Mouse (Mus musculus) lung, adult 18-20 months (tissue): ENCODE data around the gene Ccdc153.

Experiments used
- DNase-seq, 2 experiments: peaks; one replicate each; pipeline ENCODE4 v3.0.0; 2022; ENCODE audit warnings: mixed read lengths in 2 of 2

Ccdc153 gene

DNA sequence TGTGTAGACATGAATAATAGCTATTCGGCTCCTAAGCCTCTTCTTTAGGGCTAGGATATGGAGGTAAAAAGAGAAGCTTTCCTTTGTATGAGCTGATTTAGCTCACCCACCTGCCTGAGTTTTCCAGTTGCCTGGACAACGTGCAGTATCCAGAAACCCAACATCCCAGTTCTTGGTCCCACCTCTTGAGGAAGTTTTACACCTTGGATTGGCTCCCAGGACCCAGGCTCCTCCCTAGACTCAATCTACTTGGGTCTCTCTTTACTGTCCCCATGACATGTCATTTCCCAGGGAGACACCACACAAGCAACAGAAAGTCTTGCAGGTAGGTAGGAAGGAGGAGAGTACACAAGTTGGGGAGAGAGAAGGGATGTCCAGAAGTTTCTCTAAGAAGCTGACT is at the start of gene Ccdc153:
Ccdc153 (plus strand) TSS at position 278 of the 400 bp plus-strand sequence.
- peak in 1 of 2 experiments; percentile 43 for DNase-seq

- peak in 1 of 2 experiments; percentile 30 for DNase-seq
Measured at GRCm38 (mm10) chr9:44191166-44191565, 49.3 kb upstream of the Ccdc153 start.

DNA sequence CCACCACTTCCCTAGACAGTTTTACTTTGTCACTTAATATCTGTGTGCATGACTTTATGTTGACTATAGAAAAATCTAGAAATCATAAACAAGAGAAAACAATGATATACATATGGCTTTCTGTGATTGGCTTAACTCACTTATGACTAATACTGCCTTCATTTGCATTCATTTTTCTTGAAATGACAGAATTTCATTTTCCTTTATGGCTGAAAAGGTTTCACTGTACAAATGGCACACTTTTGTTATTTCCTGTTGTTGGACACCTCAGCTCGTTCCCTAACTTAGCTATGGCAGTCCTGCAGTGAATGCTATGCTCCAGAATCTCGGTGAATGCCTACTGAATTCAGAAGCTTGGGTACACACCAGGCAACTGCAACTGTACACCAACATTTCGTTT is 48.2 kb upstream of the Ccdc153 start:
- no peak for DNase-seq

- no peak for DNase-seq
Measured at GRCm38 (mm10) chr9:44192794-44193193, 47.7 kb upstream of the Ccdc153 start.

GRCm38 (mm10) chr9:44194000-44194399 is 46.5 kb upstream of the Ccdc153 start:
- DNase-seq = no peak

DNA sequence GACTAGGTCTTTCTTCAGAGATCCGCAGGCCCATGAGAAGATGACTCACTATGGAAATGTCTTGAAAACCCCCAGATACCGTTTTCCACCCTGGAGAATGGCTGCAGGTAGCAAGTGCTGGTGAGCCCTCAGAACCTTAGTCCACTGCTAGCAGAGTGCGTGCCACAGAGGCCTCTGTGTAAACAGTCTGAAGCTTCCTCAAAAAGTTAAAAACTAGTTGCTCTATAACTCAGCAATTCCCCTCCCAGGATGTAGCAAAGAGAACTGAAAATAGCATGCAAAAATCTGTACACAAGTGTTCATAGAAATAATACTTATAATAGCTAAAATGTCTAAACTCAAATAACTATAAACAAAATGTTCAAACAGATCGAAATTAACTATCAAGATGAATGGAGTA is 44.1 kb upstream of the Ccdc153 start:
- DNase-seq = no peak

GRCm38 (mm10) chr9:44199166-44199565 is 41.3 kb upstream of the Ccdc153 start:
- no peak for DNase-seq

DNA sequence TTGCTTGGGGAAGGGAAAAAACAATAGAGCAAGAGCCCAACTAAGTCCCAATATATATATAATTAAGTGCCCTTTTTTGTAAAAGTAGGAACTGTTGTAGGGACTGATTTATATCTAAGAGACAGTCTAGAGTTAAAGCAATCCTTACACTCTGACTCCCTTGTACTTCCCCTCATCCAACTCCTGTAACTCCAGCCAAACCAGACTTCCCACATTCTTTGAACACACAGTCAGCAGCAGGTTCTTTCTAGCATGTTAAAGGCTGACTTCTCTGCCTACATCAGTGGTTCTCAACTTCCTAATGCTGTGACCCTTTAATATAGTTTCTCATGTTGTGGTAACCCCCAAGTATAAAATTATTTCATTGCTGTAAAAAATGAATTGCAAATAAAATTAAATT is 40.9 kb upstream of the Ccdc153 start:
- peak; percentile 34 to 66 for DNase-seq

DNA sequence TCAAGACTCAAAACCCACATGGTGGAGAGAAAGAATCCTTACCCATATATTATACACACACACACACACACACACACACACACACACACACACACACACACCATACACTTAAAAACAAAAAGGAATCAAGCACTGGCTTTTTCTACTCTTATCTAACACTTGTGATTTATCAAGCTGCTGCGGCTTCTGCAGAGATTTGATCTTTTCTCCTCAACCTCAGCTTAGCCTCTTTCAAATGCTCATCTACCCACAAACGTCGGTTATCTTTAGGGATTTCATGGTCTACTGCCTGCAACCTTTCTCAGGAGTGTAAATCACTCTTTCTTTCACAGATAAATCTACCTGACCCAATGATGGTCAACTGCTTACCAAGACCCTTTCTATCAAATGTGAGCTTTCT is 40.0 kb upstream of the Ccdc153 start:
- DNase-seq = no peak

DNA sequence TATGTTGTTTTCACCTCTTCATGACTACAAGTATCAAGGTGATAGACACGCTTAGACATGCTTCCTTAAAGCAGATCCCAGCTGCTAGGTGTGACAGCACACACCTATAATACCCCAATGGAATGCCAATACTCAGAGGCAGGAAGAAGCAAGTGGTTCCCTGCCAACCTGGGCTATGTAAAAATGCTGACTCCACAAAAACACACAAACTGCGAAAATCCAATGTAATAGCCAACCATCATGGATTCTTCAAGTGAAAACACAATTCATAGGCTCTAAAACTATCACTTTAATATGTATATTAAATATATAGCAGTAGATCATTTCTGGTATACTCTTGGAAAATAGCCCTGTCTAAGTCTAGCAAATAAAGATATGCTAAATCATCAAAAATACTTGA is 32.6 kb upstream of the Ccdc153 start:
- no peak for DNase-seq

DNA sequence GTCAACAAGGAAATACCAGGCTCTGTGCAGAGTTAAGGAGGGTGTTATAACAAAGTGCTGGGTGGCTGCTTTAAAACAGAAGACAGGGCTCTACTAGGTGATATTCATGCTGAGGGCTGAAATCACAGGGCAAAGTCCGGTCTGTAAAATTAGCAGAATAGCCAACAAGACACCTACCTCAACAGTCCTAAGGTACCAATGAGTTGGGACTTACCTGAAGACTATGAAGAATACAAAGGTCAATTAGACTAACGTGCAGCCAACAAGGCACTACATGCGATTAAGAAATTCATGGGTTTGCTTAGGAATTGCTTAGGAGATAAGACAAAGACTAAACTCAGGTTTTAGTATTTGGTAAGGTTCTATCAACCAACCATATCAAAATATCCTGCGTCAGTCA is 31.1 kb upstream of the Ccdc153 start:
- no peak for DNase-seq

- no peak for DNase-seq
Measured at GRCm38 (mm10) chr9:44212406-44212805, 28.1 kb upstream of the Ccdc153 start.

DNA sequence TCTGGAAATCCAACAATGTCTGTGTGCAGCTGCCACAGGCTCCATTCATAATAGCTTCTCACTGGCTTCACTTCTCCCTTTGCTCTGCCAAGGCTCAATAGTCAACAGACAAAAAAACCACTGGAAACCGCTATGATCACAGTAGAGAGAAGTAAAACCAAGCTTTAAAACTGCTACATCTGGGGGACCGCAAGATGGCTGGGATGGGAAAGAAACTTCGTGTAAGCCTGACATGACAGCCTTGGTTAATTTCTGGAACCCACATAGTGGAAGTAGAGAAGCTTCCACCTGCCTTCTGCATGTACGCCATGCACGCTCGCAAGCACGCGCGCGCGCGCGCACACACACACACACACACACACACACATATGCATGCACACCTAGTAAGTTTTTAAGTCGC is 26.9 kb upstream of the Ccdc153 start:
- no peak for DNase-seq

DNA sequence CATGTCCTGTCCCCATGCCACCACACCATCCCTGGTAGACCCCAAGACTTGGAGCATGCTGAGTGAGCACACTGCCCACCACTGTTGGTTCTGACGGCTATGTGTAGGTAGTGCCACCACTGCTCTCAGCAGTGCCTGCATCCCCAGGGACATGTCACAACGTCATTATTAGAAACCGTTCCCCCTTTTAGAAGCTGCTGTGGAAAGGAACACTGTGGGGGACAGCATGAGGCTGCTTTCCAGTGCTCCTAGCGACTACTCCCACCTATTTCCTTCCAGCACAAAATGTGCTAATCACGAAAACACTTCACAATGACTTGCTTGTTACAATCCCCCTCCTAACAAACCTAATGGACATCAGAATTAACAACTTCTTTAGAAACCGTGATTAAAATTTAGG is 14.5 kb upstream of the Ccdc153 start:
- DNase-seq = no peak

DNA sequence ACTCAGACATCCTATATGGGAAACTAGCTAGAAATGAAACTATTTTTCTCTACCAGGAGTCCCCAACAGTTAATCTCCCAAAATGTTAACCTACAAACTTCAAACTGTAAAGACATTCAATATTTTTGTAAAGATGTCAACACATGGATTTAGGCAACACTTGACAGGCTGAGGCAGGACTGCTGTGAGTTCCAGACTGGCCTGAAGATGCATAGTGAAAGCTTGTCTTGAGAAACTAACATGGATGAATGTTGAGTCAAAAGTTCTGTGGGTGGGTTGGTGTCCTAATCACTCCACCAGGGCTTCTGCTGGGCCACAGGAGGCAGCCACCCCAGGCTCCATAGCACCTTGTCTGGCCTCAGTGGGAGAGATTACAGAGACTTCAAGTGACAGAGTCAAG is 8.9 kb upstream of the Ccdc153 start:
- DNase-seq = no peak

GRCm38 (mm10) chr9:44233021-44233801 is 7.3 kb upstream of the Ccdc153 start:
- DNase-seq = peak in 1 of 2 experiments; percentile 22

GRCm38 (mm10) chr9:44233802-44234478 is 6.5 kb upstream of the Ccdc153 start, which contains the start of gene Cbl:
Cbl (minus strand) TSS chr9:44234049.
- peak; percentile 98 for DNase-seq

DNA sequence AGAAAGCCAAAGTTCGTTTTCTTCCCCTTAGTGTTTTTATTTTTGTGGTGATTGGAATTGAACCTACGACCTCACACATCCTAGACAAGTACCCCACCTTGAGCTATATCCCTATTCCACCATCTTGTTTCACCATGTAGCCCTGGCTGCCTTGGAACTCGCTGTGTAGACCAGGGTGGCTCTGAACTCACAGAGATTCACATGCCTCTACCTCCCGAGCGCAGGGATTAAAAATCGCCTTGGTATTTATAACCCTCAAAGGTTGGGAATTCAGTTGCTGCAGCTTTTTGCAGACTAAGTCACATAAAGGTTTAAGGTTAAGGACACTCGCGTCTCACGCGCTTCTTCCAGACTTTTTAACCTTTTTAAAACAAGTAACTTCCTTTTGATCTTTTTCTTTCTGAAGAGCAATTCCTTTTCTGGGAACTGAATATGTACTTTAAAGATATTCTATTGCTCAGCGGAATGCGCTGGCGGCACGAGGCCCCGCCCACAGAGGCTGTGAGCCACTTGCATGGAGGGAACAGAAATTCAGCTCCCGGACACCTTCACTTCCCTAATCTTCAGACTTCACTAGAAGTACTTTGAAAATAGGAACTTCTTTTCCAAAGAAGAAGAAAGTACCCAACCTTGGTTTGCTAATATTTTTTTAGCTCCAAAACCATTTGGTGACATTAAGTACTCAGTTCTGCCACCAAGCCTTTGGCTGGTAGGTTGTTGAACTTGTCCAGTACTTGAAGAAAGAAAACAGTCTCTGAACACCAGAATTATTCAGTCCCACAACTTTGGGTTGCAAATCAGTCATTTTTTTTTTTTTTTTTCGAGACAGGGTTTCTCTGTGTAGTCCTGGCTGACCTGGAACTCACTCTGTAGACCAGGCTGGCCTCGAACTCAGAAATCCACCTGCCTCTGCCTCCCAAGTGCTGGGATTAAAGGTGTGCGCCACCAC is 5.7 kb upstream of the Ccdc153 start:
- peak; percentile 77 to 79 for DNase-seq

DNA sequence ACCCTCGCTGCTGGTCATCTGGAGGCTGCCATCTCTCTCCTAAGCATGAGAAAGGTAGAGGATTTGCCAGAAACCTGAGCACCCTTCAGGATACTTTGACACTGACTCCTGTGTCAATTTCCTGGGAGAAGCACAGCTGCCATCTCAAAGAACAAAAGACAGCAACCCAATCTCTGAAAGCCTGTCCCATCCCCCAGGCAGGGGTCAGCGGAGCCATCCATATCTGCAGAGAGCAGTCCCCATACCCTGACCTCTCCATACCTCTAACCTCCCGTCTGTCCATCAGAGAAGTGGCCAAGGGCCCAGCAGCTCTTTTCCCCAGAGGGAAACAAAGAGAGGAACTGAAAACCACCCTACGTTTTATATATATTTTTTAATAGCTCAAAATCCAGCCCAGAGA is 3.9 kb upstream of the Ccdc153 start:
- no peak for DNase-seq

GRCm38 (mm10) chr9:44237128-44237527 is 3.3 kb upstream of the Ccdc153 start:
- DNase-seq = no peak

DNA sequence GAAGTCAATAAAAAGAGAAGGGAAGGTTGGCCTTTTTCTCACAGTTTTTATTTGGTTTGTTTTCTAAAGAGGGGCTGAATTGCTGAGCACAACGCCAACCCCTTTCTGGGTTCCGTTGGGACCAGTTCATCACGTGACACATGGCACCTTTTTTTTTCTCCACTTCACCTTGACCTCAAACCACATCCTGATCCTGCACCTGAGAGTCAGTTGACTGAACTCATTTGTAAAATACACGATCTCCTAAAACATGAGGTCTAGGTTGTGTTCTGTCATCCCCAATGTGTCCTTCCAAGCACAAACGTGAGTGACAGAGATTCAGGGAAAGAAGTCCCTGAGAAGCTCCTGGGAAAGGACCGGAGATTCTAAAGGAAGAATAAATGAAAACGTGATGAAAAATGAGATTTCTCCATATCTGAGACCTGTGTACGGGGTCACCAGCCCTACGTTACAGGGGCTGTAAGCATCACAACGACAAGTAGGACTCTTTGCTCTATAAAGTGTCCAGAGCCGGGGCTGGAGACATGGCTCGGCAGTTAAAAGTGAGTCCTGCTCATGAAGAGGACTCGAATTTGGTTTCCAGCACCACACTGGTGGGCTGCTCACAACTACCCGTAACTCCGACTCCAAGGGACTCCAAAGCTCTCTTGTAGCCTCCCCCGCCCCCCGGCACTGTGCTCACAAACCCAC is 1.8 kb upstream of the Ccdc153 start:
- no peak for DNase-seq

- peak in 1 of 2 experiments; percentile 39 for DNase-seq
Measured at GRCm38 (mm10) chr9:44239447-44239846, 1.0 kb upstream of the Ccdc153 start.
